Mouse (Mus musculus) CD8-positive naive resting alpha-beta T cell, adult 2 months (primary cell): ENCODE measurements around the gene Ccdc163.
A peak's percentile ranks its signal among the peaks of the same experiment; 100 is the strongest.

Experiments
- DNase-seq, 2 experiments: peaks; one replicate each; pipeline ENCODE4 v3.0.0; 2022; ENCODE audit warnings: low read depth in 2 of 2, low spot score in 2 of 2

Gene Ccdc163

DNA sequence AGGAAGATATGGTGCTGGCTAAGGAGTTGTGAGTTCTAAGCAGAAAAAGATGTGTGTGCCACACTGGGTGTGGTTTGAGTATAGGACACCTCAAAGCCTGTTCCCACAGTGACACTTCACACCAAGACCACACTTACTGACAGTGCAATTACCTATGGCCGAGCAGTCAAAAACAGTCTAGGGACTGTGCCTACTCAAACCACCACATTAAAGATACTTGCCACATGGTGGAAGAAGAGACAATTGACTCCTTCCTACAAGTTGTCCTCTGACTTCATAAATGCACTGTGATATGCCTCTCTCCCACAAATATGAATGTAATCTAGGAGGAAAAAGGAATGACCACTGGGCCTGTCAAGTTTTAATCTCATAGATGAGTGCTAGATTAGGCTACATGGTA, 7.3 kb upstream of the Ccdc163 start:
- no peak for DNase-seq

DNA sequence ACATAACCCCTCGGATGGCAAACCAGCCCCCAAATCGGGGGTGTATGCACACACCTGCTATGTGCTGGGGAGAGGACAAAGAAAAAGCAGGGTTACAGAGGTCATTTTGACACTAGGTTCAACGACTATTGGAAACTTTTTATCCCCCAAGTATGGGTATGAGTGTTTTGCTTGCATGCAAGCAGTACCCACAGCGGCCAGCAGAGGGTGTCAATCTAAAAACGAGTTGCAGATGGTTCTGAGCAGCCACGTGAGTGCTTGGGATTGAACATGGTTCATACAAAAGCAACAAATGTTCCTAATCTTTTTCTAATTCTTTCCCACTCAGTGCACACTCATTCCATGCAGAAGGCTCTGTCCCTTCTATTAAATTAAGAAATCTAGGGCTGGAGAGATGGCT, 4.5 kb upstream of the Ccdc163 start:
- peak; percentile 75 to 85 for DNase-seq

DNA sequence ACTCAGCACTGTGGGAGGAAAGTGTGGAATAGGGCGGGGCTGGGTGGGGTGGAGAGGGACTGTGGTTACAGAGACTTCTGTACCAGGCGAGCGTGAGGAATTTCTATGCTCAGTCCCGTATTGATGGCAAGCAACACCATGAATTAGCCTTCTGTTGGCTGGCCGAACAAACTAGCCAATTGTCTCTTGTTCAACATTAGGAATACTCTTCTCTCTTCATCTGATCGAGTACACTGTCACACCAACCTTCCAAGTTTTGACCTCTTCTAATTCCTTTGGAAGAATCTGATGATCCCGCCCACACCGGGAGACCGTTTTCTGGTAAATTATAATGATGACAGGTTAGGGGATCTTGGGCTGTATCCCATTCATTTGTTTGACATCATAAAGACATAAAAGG, 643 bp upstream of the Ccdc163 start:
- DNase-seq = no peak

DNA sequence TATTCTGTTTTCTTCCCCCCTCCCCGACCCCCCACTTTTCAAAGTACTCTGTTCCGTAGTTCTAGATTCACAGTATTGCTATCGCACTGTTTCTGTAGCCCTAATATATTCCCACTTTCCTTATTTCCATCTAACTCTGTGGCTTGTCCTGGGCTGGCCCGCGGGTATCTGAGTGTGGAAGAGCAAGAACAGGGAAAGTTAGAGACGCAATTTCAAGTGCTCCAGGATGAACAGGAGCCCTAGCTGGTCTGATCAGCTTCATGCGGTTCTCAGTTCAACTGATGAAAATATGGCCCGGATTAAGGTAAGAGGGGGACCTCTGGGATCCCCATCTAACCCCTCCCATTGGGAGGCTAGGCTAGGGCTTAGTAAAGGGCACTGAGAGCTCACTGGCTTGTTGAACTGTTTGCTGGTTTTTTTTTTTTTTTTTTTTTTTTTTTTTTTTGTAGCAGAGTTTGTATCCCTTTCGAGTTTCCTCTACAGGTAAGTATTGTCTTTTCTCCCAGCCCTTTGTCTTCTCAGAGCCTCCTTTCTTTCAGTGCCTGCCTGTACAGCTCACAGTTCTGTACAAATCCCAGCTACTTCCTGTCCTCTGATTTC, 582 bp downstream of the Ccdc163 start:
- DNase-seq = no peak

DNA sequence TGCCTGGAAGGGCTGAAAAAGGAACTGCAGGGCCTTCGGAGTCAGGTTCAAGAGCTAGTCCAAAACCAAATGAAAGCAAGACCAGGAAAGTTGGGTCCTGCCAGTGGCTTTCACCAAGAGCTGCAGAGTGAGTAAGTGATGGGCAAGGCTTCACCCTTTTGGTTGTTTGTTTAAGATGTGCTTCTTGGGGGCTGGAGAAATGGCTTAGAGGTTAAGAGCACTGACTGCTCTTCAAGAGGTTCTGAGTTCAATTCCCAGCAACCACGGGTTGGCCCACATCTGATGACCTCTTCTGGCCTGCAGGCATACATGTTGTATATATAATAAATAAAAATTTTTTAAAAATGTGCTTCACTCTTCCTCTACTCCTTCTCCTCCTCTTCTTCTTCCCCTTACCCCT, 1.8 kb downstream of the Ccdc163 start:
- DNase-seq = no peak

DNA sequence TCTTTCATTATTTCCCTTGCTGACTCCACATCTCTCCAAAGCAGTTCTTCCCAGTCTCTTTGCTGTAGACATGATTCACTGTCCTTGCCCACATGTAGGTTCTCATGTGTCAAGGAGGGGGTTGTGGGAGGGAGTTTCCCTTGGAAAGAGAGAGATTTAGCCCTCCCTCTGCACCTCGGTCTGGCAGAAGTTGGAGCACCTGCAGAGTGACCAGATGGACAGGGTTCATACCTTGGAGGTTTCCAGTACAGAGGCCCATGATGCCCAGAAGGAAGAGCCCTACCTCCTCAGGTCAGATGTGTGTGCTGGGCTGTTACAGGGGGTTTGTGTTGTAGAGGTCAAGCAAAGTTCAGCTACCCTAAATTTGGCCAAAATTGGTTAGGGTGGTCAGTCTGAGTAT, 4.2 kb downstream of the Ccdc163 start:
- DNase-seq = no peak

DNA sequence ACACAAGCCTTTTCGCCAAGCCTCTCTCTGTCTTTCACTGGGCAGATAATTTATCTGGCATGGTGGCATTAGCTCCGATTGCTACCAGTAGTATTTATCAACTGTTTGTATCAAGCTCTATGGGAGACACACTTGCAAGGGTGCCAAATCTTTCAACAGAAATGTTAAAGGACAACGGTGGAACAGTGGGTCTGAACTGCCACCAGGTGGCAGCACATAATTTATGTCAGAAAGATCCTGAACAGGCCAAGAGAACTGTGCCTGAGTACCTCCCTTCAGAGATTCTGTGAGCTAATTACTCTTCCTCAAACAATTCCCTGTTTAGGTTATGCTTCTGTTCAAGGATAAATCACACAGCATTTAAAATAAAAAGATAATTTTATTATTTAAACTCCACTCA, 11.1 kb downstream of the Ccdc163 start:
- peak; percentile 46 to 62 for DNase-seq

DNA sequence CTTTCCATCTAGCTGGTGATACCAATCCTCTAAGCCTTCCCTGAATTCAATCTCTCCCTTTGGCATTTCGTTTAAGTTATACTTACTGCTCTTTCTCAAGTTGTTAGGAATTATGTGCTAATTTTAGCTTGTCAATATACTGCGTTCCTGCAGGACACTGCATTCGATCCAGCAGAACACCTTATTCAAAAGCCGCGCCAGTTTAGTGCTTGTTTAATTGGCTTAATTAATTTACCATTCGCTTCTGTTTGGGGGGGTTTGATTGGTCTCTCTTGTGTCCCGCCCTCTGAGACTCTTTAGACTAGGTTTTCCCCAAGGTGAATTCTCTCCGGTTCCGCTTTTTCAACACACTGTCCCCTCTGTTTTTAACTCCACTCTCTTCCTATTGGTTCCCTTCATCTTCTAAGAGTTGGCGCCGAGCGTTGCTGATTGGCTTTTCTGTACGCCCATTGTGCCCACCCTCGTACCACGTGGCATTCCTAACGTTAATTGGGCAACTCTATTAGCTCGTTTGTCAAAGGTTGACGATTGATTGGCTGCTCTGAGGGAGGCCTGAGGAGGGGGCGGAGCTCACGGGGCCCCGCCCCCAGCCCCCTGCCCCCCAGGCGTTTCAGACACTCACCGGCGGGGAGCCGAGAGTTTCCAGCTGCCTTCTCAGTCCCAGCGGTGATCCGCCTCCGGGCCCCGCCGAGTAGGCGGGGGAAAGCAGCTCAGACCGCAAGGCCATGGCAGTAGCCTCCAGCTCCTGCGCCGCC, 12.2 kb downstream of the Ccdc163 start, which contains the start of gene Tesk2:
Gene Tesk2 (plus strand): TSS at position 606 of the 755 bp plus-strand sequence.
- peak; percentile 83 to 87 for DNase-seq

DNA sequence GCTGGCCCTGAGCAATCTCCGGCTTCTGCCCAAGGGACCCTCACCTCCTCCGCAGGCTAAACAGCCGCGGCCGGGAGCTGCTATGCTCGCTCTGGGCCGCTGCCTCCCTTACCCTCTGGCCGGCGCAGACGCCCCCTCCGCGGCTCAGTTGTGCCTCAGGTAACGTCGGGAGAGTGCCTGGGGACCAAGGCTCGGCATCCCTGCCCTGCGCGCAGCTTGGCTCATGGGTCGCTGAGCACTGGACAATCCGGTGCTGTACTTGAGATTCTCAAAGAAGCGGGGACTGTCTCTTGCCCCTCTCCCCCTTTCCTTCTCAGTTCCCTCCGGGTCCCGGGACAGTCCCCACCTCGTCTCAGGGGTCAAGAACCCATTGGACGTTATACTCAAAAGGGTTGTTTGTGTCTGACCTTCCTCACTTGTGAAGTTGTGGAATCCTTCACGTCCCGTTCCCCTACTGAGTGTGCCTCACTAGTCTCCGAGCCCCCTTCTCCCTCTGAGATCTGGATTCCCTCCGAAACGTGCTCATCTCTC, 12.9 kb downstream of the Ccdc163 start:
- peak in 1 of 2 experiments; percentile 8 for DNase-seq

DNA sequence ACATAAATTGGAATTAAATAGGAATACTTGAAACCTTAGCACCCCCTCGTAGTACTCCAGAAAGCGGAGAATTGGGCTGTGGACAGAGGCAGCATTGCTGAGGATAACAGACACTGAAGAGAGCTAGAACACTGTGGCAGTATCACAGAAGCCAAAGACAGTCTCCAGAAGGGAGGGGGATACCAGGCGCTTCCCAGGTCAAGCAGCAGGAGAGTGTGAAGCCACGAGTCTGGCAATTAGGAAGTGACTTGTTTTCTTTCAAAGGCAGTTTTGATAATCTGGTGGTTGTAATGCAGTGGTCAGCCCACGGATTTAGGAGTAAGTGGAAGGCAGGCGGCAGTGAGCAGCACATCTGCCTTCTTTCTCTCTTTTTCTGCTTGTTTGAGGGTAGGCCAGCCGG, 13.9 kb downstream of the Ccdc163 start:
- DNase-seq = no peak

DNA sequence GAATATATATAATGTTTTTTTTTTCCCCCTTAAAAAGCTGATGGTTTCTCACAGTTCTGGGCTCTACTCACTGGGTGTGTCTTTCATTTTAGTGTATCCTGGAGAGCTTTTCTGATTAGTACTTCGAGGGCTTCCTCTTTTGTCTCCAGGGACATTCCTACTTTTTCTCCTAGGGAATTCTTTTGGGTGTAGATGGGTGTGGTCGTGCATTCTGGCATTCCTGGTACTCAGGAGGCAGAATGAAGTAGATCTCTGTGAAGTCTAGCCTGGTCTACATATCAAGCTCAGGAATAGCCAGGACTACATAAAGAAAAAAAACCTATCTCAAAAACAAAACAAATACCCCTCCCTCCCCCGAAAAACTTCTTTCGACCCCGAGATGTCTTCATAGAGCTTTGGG, 17.1 kb downstream of the Ccdc163 start:
- no peak for DNase-seq

DNA sequence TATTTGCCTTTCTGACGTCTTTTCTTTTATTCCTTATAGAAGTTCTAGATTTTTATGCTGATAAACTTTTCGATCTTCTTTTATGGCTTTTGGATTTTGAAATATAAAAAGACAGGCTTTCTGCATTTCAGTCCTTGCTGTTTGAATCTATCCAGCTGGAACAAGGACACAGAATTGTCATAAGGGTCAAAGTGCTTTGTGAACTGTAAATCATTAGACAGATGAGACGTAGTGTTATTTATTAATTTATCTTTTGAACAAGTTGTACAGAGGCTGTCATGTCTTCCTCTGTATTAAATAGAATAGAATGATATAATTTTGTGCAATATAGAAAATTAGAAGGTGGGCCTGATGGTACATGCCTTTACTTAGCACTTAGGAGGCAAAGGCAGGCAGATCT, 19.1 kb downstream of the Ccdc163 start:
- DNase-seq = no peak

DNA sequence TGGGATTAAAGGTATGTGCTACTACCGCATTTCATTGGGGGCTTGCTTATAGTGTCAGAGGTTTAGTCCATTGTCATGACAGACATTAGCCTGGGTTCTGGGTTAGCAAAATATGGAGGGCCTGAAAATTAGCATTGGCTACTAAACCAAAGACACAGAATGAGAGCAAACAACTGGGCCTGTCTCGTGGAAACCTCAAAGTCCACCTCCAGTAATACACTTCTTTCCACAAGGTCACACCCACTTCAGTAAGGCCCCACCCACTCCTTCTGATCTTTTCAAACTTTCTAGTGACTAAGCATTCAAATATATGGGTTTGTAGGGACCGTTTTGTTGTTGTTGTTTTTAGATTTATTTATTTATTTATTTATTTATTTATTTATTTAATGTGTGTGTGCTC, 21.2 kb downstream of the Ccdc163 start:
- DNase-seq = no peak

DNA sequence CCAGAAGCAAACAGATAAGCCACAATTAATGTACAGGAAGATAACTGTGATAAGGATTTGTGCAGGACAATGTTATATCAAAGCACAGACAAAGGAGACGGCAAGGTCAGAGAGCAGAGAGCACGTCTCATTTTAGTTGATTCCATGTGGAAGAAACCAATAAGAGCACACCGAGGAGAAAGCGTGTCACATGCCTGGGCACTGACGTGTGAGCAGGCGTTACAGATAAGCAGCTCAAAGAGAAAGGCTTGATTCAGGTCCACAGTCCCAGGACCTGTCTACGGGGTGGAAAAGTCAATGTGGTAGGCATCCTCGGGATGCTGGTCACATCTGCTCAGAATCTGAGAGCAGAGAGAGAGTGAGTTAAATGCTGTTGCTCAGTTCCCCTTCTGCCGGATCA, 22.8 kb downstream of the Ccdc163 start:
- no peak for DNase-seq

DNA sequence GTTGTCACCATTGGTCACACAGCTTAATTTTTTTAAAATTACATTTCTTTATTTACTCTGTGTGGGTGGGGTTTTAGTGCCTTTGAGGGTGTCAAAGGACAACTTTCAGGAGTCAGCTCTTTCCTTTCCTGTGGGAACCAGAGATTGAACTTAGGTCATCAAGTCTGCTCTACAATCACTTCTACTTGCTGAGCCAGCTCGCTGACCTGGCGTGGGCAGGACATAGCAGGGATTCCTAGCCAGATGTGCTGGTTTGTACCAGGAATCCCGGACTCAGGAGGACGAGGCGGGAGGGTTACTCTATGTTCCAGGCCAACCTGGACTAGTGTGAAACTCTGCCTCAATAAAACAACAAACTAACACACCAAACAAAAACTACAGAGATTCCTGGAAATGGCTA, 24.0 kb downstream of the Ccdc163 start:
- DNase-seq = no peak

DNA sequence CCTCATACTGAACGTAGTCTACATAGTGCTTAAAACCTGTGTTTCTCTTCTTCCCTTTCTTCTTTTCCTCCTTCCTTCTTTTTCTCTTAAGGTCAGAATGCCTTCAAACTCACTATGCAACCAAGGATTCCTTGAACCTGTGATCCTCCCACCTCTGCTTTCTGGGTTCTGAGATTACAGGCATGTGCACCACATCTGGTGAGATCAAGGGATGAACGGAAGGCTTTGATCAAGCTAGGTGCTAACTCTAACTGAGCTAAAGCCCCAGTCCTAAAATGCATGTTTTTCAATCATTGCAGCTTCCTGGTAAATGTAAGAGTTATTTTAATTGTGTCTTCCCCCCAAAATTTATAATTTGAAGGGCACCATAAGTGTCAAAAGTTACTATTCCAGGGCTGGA, 26.7 kb downstream of the Ccdc163 start:
- DNase-seq = no peak

DNA sequence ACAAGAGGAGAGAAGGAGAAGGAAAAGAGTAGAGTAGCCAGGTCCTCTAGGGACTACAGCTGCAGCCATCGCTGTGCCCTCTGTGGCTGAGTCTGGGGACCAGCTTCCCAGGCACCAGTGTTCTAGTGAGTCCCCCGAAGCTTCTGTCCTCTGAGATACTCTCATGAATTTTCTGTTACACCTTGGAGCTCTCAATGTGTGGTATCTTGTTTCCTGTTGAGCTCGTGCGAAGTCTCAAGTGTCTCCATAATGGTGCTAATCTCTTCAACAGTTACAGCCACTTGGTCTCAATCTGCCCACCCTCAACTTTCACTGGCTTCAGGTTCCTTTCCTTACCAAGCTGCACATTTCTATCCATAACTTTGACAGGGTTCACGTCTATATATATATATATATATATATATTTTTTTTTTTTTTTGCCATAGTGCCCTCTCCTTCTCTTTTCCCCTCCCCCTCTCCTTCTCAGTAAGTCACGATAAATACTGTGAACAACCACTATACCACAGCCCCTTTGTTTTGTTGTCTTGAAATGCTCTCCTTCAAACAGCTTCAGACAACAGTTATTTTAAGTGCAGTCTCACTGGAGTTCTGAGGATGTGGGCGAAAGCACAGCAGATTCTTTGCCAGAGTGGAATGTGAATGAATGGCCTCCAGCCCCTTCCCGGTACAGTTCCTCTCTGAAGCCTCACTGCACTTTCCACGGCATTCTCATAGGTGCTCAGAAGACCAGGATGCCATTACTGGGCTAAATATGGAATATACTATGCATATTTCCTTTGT, 30.9 kb downstream of the Ccdc163 start:
- DNase-seq = no peak

DNA sequence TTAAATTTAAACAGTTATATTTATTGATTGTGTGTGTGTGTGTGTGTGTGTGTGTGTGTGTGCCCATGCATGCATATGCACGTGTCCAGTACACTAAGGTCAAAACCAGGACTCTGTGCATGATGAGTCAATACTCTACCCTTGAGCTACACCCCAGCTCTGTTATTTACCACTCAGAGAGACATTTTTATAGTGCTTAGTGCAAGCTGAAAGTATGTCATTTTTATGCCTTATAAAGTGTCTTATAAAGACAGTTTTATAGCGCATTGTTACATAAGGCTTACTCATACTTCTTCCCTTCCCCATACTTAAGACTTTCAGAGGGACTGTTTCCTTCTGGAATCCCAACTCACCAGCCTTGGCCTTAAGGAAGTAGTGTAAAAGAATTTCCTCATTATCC, 41.4 kb downstream of the Ccdc163 start:
- DNase-seq = no peak

DNA sequence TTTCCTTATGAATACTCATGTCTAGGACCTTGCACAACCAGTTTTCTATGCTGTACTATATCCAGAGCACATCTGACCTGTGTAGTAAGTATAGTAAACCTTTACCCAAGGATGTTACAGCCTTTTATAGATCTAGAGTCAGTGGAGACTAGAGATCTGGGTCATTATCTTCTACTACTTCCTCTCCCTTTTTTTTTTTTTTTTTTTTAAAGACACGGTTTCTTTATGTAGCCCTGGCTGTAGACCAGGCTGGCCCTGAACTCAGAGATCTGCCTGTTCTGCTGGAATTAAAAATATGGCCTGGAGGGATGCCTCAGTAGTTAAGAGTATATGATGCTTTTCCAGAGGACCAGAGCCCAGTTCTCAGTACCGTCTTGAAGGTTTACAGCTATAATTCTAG, 53.6 kb downstream of the Ccdc163 start:
- DNase-seq = no peak

DNA sequence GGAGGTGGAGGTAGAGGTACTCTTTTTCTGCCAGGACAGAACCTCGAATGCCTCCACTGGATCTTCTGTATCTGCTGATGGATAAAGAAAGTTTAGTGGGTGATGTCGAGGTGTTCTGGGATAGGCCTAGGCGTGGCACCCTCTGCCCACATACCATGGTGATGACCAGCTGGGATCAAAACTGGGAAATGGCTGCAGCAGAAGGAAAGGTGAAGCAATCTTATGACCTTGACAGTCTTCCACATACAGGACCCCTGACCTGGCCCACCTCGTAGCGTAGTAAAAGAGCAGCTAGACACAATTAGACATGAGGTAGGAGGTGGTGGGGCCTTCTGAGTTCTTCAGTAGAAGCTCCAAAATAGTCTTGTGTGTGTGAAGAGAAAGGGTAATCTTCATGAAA, 55.7 kb downstream of the Ccdc163 start:
- no peak for DNase-seq

DNA sequence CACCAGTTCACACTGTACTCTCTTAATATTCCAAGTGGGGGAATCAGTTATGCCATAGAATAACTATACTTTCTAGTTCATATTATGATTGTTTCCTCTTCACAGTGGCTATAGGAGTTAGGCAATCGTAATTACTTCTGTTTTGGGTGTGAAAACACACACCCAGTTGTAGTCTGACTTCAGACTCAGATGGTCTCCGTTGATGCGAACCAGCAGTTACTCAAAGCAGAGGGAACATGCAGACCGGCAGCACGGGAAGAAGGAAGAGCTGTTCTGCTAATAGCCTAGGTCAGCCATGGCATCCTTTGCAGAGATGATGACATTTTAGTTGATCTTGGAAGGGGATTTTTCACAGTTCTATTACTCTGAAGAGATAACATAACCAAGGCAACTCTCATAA, 60.2 kb downstream of the Ccdc163 start:
- no peak for DNase-seq

DNA sequence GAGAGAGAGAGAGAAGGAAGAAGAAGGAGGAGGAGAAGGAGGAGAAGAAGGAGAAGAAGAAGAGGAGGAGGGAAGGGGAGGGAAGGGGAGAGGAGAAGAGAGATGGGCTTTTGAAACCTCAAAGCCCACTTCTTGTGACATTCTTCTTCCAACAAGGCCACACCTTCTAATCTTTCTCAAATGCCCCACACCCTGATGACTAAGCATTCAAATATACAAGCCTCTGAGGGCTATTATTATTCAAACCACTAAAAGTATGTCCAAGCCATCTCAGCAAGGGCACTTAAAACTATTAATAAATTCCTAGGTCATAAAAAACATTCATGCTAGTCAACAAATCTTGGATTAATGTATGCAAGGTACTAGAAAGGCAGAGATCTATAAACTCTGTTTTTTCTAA, 60.8 kb downstream of the Ccdc163 start:
- DNase-seq = no peak
